Mouse (Mus musculus) liver, postnatal 0 days (tissue): ENCODE results near the gene Cnksr3. TPM values are rescaled to one million over a fixed set of nuclear protein-coding genes. Genes with fewer than 3 reads are reported as not detected.

Experiments used
- ATAC-seq: fragments of 200-750 bp; cut with Nextera tagmentation; 2 replicates; pipeline ENCODE4 v1.8.0; 2017; ENCODE audit warnings: mild to moderate bottlenecking, moderate library complexity
- DNase-seq: peaks from one replicate; pipeline ENCODE4 v3.0.0-alpha.2; 2016
- H3K27ac ChIP-seq: fragments of 300-500 bp; sonication (generic); 2 replicates; pipeline ENCODE4 v1.5.1; 2014; ENCODE audit warnings: antibody characterized with exemption, moderate library complexity, mild to moderate bottlenecking, low read depth
- H3K27me3 ChIP-seq: fragments of 300-500 bp; sonication (generic); 2 replicates; pipeline ENCODE4 v1.6.1; 2014; ENCODE audit warnings: low read length, control low read depth, mixed read lengths; ENCODE audit not compliant: insufficient read depth
- H3K36me3 ChIP-seq: fragments of 300-500 bp; sonication (generic); replicated peaks from 2 replicates; pipeline ENCODE4 v1.6.1; 2014; ENCODE audit warnings: mild to moderate bottlenecking, control low read depth, low read length, moderate library complexity, mixed read lengths; ENCODE audit not compliant: insufficient read depth
- H3K4me1 ChIP-seq: fragments of 300-500 bp; sonication (generic); 2 replicates; pipeline ENCODE4 v1.6.1; 2014; ENCODE audit warnings: antibody characterized with exemption, mild to moderate bottlenecking, control low read depth; ENCODE audit not compliant: insufficient read depth
- H3K4me2 ChIP-seq: fragments of 300-500 bp; sonication (generic); 2 replicates; pipeline ENCODE4 v1.6.1; 2014; ENCODE audit warnings: low read depth, mild to moderate bottlenecking, low read length, moderate library complexity, mixed read lengths
- H3K4me3 ChIP-seq: fragments of 300-500 bp; sonication (generic); 2 replicates; pipeline ENCODE4 v1.5.1; 2014; ENCODE audit warnings: low read depth, low read length
- H3K9ac ChIP-seq: fragments of 300-500 bp; sonication (generic); replicated peaks from 2 replicates; pipeline ENCODE4 v1.6.1; 2014; ENCODE audit warnings: mild to moderate bottlenecking, moderate library complexity
- H3K9me3 ChIP-seq: fragments of 300-500 bp; sonication (generic); 2 replicates; pipeline ENCODE4 v1.6.1; 2016; ENCODE audit warnings: mild to moderate bottlenecking, control low read depth, low read length, mixed read lengths
- CTCF ChIP-seq: sonication (generic); IDR thresholded peaks from 2 replicates; pipeline ENCODE4 v1.5.1; 2016; ENCODE audit warnings: antibody characterized with exemption, low read depth
- EP300 ChIP-seq: IDR thresholded peaks from 2 replicates; pipeline ENCODE4 v1.6.1; 2016; ENCODE audit warnings: antibody characterized with exemption, low read depth, mild to moderate bottlenecking
- WGBS: fragments of 180-500 bp; shearing (Covaris S2); extraction: QIAGEN DNeasy Blood & Tissue Kit; methylation state at CpG from one replicate; pipeline ENCODE4 v1.1.7; 2014; ENCODE audit not compliant: insufficient replicate concordance; 5-methylcytosine and 5-hydroxymethylcytosine counted together
- polyA plus RNA-seq: library from polyadenylated mRNA; unstranded; fragments of >200 nt; fragmentation: Nextera tagmentation; extraction: Ambion mirVana; gene quantifications from 2 replicates; pipeline ENCODE4 v1.2.1, GENCODE M21; 2015

Cnksr3 gene
- polyA plus RNA-seq = 3.8 and 3.9 TPM in 2 replicates

DNA sequence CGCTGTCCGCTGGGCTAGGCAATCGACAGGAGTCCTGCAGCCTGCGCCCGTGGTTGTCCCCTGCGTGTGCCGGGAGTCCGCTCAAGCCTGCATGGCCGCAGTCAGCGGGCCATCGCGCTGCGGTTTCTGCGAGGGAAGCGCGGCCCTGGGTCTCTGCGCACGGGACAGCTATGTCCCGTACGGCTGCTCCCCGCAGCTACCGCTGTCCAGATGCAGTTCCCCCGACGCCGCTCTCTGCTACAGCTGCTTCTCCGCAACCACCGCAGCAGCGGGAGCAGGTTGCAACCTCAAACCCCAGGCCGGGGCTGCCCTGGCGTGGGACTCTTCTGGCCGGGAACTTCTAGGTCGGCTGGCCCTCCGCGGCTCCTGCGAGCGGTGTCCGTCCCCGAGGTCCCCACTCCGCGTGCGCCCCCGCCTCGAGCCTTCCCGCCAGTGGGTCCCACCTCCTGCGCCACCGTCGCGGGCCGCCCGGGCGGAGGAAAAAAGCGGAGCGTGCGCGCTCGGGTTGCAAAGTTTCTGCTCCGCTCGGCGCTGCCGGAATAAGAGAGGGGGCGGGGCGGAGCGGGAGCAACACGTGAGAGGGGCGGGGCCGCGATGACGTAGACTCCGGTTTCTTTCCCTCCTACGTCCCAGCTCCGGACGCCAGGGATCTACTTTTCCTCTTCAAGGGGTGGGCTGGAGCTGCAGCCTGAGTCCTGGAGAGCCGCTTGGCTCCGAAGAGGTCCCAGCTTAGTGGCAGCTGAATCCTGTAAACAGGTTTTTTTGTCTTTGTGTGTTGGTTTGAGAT is at the start of gene Cnksr3:
Cnksr3 (minus strand) TSS at position 542 of the 787 bp plus-strand sequence.
- Histone ChIP-seq H3K4me1 (peaks cover 24% of the 10 kb centered on the region), H3K9ac (peak within 1 kb of the TSS; percentile 85), H3K4me3 (peak within 1 kb of the TSS; percentile 71), H3K27ac (peak within 1 kb of the TSS; percentile 95), H3K9me3 (no peaks in the 10 kb centered on the region), H3K4me2 (peak within 1 kb of the TSS; percentile 94), H3K36me3 (0 out of 2 replicates have a peak, but pooled peaks cover 2% of the 10 kb centered on the region), H3K27me3 (no peaks in the 10 kb centered on the region)
- under 1% methylated on average over 70 of the region's 74 CpGs for WGBS
- peak; percentile 68 for ATAC-seq
- DNase-seq = peak; percentile 95
- TF ChIP-seq CTCF (no peak), EP300 (no peak)

DNA sequence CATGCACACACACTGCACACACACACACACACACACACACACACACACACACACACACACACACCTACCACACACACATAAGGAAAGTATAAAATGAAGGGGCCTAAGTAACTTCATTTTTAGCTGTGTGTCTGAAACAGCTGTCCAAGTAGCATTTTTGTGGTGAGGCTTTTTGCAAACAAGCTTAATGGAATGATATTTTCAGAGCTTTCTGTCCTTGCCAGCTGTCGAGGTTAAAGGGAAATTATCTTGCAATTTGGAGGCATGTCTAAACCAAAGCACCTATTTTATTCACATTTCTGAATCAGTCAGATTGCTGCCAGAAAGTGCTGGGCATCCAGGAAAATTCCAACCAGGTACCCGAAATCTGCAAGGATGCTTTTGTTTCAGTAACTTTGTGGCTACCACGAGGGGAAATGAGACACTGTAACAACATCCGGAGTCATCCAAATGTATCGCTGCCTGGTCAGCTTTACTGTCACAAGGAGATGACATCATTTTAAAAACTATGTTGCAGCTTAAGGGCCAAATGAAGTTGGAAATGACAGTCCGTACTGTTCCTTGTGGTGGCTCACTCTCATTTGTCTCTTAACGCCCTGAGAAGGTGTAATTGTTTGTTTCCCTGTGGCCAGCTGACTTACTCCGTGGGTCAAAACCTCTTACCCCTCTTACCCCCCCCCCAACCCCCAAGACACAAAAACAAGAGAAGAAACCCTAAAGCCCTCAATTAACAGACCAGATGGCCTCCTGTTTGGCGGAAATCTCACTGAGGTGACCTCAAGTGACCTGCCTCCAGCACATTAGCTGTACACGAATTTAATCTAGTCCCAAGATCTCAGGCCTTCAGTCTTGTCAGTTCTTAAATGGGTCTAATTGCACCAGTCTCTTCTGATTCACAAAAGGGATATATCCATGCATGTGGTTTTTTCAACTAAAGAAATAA is 48.4 kb upstream of the Cnksr3 start:
- 55% methylated on average over 10 of the region's 10 CpGs for WGBS
- H3K27me3 ChIP-seq = no peaks in the 10 kb centered on the region
- ATAC-seq (no peak), DNase-seq (no peak)
- no peak overlapping the region for H3K4me3 ChIP-seq
- H3K9me3 ChIP-seq = no peaks in the 10 kb centered on the region
- 0 out of 2 replicates have a peak, but pooled peaks cover 2% of the 10 kb centered on the region for H3K4me1 ChIP-seq
- TF ChIP-seq EP300 (no peak), CTCF (no peak)
- H3K4me2 ChIP-seq = no peak overlapping the region
- H3K27ac ChIP-seq = no peak overlapping the region
- no peaks in the 10 kb centered on the region for H3K36me3 ChIP-seq
- no peak overlapping the region for H3K9ac ChIP-seq

DNA sequence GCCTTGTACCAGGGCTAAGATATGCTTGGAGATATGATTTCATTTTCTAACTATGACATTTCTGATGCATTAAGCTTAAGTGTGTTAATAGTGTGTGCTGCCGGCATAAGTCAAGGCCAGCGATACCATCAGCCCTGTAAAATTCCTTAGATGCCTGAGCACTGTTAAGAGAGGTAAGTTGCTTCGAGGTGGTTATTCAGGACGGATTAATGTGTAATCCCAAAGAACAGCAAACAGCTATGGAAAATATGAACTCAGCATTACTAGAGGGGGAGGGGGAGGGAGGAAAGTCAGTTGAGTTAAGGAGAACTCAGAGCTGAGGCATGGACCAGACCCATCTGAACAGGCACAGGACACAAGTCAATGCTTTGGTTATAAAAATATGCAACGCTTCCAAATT is 46.6 kb upstream of the Cnksr3 start:
- DNase-seq = no peak

GRCm38 (mm10) chr10:7250455-7250854 is 38.4 kb upstream of the Cnksr3 start:
- Histone ChIP-seq H3K27ac (no peak overlapping the region), H3K36me3 (no peaks in the 10 kb centered on the region), H3K9ac (no peak overlapping the region), H3K4me1 (no peaks in the 10 kb centered on the region), H3K27me3 (no peaks in the 10 kb centered on the region), H3K4me2 (no peak overlapping the region), H3K4me3 (no peak overlapping the region), H3K9me3 (no peaks in the 10 kb centered on the region)
- DNase-seq (no peak), ATAC-seq (no peak)
- TF ChIP-seq EP300 = no peak
- TF ChIP-seq CTCF = no peak
- WGBS = 60% methylated on average over 2 of the region's 2 CpGs

More for the DNA sequence above, 46.6 kb upstream of the Cnksr3 start:
- no peak for TF ChIP-seq CTCF
- TF ChIP-seq EP300 = no peak
- WGBS = 73% methylated on average over 5 of the region's 5 CpGs
- no peak overlapping the region for H3K9ac ChIP-seq
- no peak overlapping the region for H3K4me3 ChIP-seq
- H3K4me1 ChIP-seq = no peaks in the 10 kb centered on the region
- H3K36me3 ChIP-seq = no peaks in the 10 kb centered on the region
- no peaks in the 10 kb centered on the region for H3K9me3 ChIP-seq
- H3K27me3 ChIP-seq = no peaks in the 10 kb centered on the region
- ATAC-seq = no peak
- no peak overlapping the region for H3K27ac ChIP-seq
- H3K4me2 ChIP-seq = no peak overlapping the region

GRCm38 (mm10) chr10:7234601-7235000 is 22.6 kb upstream of the Cnksr3 start:
- Histone ChIP-seq H3K27ac (no peak overlapping the region), H3K9ac (no peak overlapping the region), H3K4me1 (no peaks in the 10 kb centered on the region), H3K27me3 (no peaks in the 10 kb centered on the region), H3K4me3 (no peak overlapping the region), H3K9me3 (no peaks in the 10 kb centered on the region), H3K36me3 (no peaks in the 10 kb centered on the region), H3K4me2 (no peak overlapping the region)
- no peak for ATAC-seq
- DNase-seq = no peak
- 66% methylated on average over 3 of the region's 5 CpGs for WGBS
- TF ChIP-seq CTCF = no peak
- TF ChIP-seq EP300 = no peak

GRCm38 (mm10) chr10:7217551-7218127 is 5.6 kb upstream of the Cnksr3 start:
- H3K4me2 ChIP-seq = no peak overlapping the region
- no peak overlapping the region for H3K4me3 ChIP-seq
- H3K9me3 ChIP-seq = no peaks in the 10 kb centered on the region
- WGBS = 65% methylated on average over 3 of the region's 3 CpGs
- H3K27ac ChIP-seq = no peak overlapping the region
- no peaks in the 10 kb centered on the region for H3K36me3 ChIP-seq
- H3K9ac ChIP-seq = no peak overlapping the region
- TF ChIP-seq CTCF = no peak
- no peak for TF ChIP-seq EP300
- DNase-seq (no peak), ATAC-seq (no peak)
- H3K27me3 ChIP-seq = no peaks in the 10 kb centered on the region
- peaks cover 10% of the 10 kb centered on the region for H3K4me1 ChIP-seq
